Mouse (Mus musculus) liver, postnatal 0 days (tissue): ENCODE measurements at regions not wholly inside any gene's neighbourhood (a gene's known extent, or its start where the extent isn't known, plus 50 kb on each side); places are given as distances from the start of the nearest gene placed in this dataset.

ENCODE experiments used
- ATAC-seq: fragments of 200-750 bp; cut with Nextera tagmentation; 2 replicates; pipeline ENCODE4 v1.8.0; 2017; ENCODE audit warnings: mild to moderate bottlenecking, moderate library complexity
- DNase-seq: peaks from one replicate; pipeline ENCODE4 v3.0.0-alpha.2; 2016
- H3K27ac ChIP-seq: fragments of 300-500 bp; sonication (generic); 2 replicates; pipeline ENCODE4 v1.5.1; 2014; ENCODE audit warnings: antibody characterized with exemption, moderate library complexity, mild to moderate bottlenecking, low read depth
- H3K27me3 ChIP-seq: fragments of 300-500 bp; sonication (generic); 2 replicates; pipeline ENCODE4 v1.6.1; 2014; ENCODE audit warnings: low read length, control low read depth, mixed read lengths; ENCODE audit not compliant: insufficient read depth
- H3K36me3 ChIP-seq: fragments of 300-500 bp; sonication (generic); replicated peaks from 2 replicates; pipeline ENCODE4 v1.6.1; 2014; ENCODE audit warnings: mild to moderate bottlenecking, control low read depth, low read length, moderate library complexity, mixed read lengths; ENCODE audit not compliant: insufficient read depth
- H3K4me1 ChIP-seq: fragments of 300-500 bp; sonication (generic); 2 replicates; pipeline ENCODE4 v1.6.1; 2014; ENCODE audit warnings: antibody characterized with exemption, mild to moderate bottlenecking, control low read depth; ENCODE audit not compliant: insufficient read depth
- H3K4me2 ChIP-seq: fragments of 300-500 bp; sonication (generic); 2 replicates; pipeline ENCODE4 v1.6.1; 2014; ENCODE audit warnings: low read depth, mild to moderate bottlenecking, low read length, moderate library complexity, mixed read lengths
- H3K4me3 ChIP-seq: fragments of 300-500 bp; sonication (generic); 2 replicates; pipeline ENCODE4 v1.5.1; 2014; ENCODE audit warnings: low read depth, low read length
- H3K9ac ChIP-seq: fragments of 300-500 bp; sonication (generic); replicated peaks from 2 replicates; pipeline ENCODE4 v1.6.1; 2014; ENCODE audit warnings: mild to moderate bottlenecking, moderate library complexity
- H3K9me3 ChIP-seq: fragments of 300-500 bp; sonication (generic); 2 replicates; pipeline ENCODE4 v1.6.1; 2016; ENCODE audit warnings: mild to moderate bottlenecking, control low read depth, low read length, mixed read lengths
- CTCF ChIP-seq: sonication (generic); IDR thresholded peaks from 2 replicates; pipeline ENCODE4 v1.5.1; 2016; ENCODE audit warnings: antibody characterized with exemption, low read depth
- EP300 ChIP-seq: IDR thresholded peaks from 2 replicates; pipeline ENCODE4 v1.6.1; 2016; ENCODE audit warnings: antibody characterized with exemption, low read depth, mild to moderate bottlenecking
- WGBS: fragments of 180-500 bp; shearing (Covaris S2); extraction: QIAGEN DNeasy Blood & Tissue Kit; methylation state at CpG from one replicate; pipeline ENCODE4 v1.1.7; 2014; ENCODE audit not compliant: insufficient replicate concordance; 5-methylcytosine and 5-hydroxymethylcytosine counted together

DNA sequence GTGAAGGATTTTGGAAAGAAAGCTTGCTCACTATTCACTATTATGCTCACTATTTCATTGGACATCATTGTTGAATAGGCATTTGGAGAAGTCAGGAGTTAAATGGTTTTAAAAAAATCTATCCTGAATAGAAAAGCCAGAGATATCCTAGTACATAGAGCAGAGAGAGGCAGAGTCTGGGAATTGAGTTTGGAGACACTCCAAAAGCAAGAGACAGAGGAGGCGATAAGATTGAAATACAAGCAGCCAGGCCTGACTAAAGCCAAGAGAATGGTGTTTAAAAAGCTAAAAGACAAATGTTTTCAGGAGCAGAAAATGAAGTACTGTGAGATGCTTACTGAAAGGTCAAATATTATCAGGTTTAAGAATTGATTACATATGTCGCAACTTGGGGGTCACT lies 400.1 kb downstream of the Gm9195 start:
- Histone ChIP-seq H3K27me3 (no peaks in the 10 kb centered on the region), H3K36me3 (no peaks in the 10 kb centered on the region), H3K9me3 (no peaks in the 10 kb centered on the region), H3K4me3 (no peak overlapping the region), H3K4me2 (no peak overlapping the region), H3K27ac (no peak overlapping the region), H3K4me1 (no peaks in the 10 kb centered on the region), H3K9ac (no peak overlapping the region)
- no peak for DNase-seq
- TF ChIP-seq CTCF (no peak), EP300 (no peak)
- 80% methylated on average over 2 of the region's 2 CpGs for WGBS
- no peak for ATAC-seq

DNA sequence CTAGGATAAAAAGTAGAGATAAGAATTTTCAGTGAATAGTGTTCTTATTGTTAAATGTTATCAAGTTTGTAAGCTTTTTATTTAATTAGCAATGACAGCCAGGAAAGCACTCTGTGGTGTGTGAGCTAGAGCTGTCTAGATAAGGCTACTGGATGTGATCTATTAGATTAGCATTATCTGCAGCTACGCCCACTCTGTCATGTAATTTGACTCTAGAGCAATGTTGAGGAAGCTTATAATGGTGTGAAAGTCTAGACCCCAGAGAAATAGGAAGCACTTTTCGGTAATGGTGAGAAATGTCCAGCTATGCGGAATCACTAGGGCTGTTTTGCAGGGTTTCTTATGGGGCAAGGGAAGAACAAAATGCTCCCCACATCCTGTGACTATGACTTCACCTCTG lies 410.2 kb downstream of the Gm9195 start:
- TF ChIP-seq EP300 = no peak
- no peak for TF ChIP-seq CTCF
- Histone ChIP-seq H3K9me3 (no peaks in the 10 kb centered on the region), H3K27ac (no peak overlapping the region), H3K4me3 (no peak overlapping the region), H3K9ac (no peak overlapping the region), H3K4me1 (no peaks in the 10 kb centered on the region), H3K27me3 (no peaks in the 10 kb centered on the region), H3K4me2 (no peak overlapping the region), H3K36me3 (no peaks in the 10 kb centered on the region)
- DNase-seq = no peak
- ATAC-seq = no peak
- 24% methylated on average over 3 of the region's 3 CpGs for WGBS

DNA sequence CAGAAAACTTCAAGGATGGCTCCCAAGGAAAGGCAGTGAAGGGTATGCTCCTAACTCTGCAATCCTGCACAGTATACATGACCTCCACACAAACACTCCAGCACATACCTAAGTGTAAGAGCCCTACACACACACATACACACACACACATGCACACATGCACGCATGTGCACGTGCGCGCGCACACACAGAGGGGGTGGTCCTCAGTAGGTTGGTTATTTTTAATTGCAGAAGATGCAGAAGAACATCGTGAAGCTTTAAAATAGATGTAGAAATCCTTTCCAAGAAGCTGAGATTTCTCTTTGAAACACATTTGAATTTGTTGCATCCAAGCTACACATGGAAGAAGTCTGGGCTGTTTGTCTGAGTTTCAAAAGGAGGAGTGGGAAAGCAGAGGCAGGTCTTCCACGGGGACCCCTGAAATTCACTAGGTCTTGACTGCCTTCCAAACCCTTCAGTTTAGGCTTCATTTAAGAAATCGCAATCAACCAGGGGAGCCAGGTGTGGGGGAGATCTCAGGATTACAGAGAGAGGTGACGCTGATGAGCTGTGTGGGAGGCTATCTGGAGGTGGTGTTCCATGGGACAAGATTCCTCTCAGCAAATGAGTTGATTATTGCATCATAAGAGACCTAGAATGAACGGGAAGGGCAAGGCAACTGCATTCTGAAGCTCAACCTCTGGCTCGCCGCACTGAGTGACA lies 427.4 kb downstream of the Gm9195 start:
- Histone ChIP-seq H3K9me3 (no peaks in the 10 kb centered on the region), H3K27me3 (no peaks in the 10 kb centered on the region), H3K36me3 (no peaks in the 10 kb centered on the region), H3K9ac (no peak overlapping the region), H3K4me2 (no peak overlapping the region), H3K27ac (no peak overlapping the region), H3K4me3 (no peak overlapping the region), H3K4me1 (no peaks in the 10 kb centered on the region)
- DNase-seq (no peak), ATAC-seq (no peak)
- WGBS = 79% methylated on average over 12 of the region's 12 CpGs
- TF ChIP-seq EP300 = no peak
- no peak for TF ChIP-seq CTCF

DNA sequence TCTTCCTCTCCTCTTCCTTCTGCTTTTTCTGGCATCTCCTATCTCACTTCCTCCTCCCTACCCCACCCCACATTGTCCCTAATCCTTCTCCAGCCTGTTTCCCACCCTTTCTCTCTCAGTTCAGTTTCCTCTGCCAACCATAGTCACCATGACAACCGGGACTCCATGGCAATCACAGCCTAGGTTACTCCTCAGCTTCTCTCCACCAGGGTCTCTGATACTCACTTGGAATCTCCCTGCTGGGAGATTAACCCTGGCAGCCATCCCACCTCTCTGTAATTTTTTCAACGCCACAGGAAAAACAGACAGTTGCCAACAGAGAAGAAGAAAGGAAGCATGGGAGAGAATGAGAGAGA lies 448.8 kb downstream of the Gm9195 start:
- H3K9me3 ChIP-seq = no peaks in the 10 kb centered on the region
- no peak overlapping the region for H3K9ac ChIP-seq
- H3K36me3 ChIP-seq = no peaks in the 10 kb centered on the region
- H3K4me1 ChIP-seq = no peaks in the 10 kb centered on the region
- TF ChIP-seq CTCF (no peak), EP300 (no peak)
- H3K4me3 ChIP-seq = no peak overlapping the region
- H3K27ac ChIP-seq = no peak overlapping the region
- no peaks in the 10 kb centered on the region for H3K27me3 ChIP-seq
- DNase-seq = no peak
- ATAC-seq = no peak
- no peak overlapping the region for H3K4me2 ChIP-seq
- WGBS = 38% methylated on average over 2 of the region's 2 CpGs

DNA sequence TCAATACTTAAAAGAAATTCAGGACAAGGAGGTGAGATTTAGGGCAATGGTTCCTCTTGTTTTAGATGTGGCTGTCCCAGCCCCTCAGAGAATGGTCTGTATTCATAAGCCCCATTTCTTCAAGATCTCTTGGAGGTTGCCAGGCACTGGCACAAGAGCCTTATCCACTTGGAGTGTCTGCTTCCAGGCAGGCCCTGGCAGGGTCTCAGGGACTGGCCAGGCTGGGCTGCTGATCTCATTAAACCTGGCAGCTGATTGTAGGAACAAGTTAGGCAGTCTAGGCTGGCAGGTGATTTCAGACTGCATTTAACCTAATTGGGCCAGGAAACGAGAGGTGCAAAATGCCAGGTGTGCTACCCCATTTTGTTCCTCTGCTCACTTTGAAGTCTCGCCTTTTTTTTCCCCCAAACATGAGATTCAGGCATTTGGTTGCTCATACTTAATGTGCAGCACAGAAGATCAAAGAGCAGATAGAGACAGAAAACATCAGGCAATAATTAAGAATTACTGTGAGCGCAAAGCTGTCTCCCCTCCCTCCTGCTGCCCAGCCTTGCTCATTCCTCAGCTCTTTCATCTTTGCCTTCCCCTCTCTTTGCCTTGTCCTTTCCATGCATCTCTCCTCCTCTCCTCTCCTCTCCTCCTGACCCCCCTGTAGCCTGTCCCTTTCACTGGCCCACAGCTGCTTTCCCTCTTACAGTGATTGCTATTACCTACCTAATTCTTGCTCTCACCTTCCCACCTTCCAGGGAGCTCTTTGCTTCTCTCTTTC lies 449.3 kb downstream of the Gm9195 start:
- TF ChIP-seq EP300 (no peak), CTCF (no peak)
- WGBS = 77% methylated on average over 3 of the region's 3 CpGs
- no peak overlapping the region for H3K27ac ChIP-seq
- no peak overlapping the region for H3K4me3 ChIP-seq
- no peaks in the 10 kb centered on the region for H3K9me3 ChIP-seq
- H3K9ac ChIP-seq = no peak overlapping the region
- H3K4me1 ChIP-seq = no peaks in the 10 kb centered on the region
- H3K36me3 ChIP-seq = no peaks in the 10 kb centered on the region
- no peak overlapping the region for H3K4me2 ChIP-seq
- no peak for ATAC-seq
- no peak for DNase-seq
- no peaks in the 10 kb centered on the region for H3K27me3 ChIP-seq

DNA sequence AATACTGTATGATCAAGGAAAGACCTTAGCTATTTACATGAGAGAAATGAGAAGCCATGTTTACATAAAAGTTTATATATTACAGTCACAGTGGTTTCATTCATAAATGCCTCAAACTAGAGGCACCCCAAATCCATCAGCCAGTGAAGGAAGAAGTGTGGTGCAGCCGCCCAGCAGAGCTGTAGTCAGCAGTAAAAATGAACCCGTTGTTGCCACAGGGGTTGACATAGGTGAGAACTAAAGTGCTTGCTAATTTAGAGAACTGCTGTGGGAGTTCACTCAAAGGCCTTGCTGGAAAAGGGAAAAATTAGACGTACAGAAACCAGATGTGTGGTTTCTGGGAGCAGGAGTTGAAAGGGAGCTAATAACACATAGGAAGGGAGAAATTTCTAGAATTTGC lies 461.2 kb downstream of the Gm9195 start:
- H3K4me1 ChIP-seq = no peaks in the 10 kb centered on the region
- WGBS = 72% methylated on average over 3 of the region's 3 CpGs
- no peaks in the 10 kb centered on the region for H3K9me3 ChIP-seq
- H3K27ac ChIP-seq = no peak overlapping the region
- no peak overlapping the region for H3K9ac ChIP-seq
- H3K36me3 ChIP-seq = no peaks in the 10 kb centered on the region
- DNase-seq = no peak
- ATAC-seq = no peak
- H3K4me2 ChIP-seq = no peak overlapping the region
- TF ChIP-seq EP300 (no peak), CTCF (no peak)
- H3K4me3 ChIP-seq = no peak overlapping the region
- no peaks in the 10 kb centered on the region for H3K27me3 ChIP-seq
